In genomic region chr11:98400816-98401215, GRCm38 (mm10) we compare ENCODE assay signal across 8 mouse cellular contexts. TPM values are rescaled to one million over a fixed set of nuclear protein-coding genes. Genes with fewer than 3 reads are reported as not detected.
DNase-seq lines count a peak whose midpoint lies in the region; ATAC-seq and TF ChIP-seq lines count a peak whose summit lies in the region.

No protein-coding gene starts in this region.

- H3K4me2 ChIP-seq in embryonic facial prominence, embryonic 13.5 days, result peak overlapping the region; percentile 65
- peak overlapping the region; percentile 68 for H3K4me2 ChIP-seq in midbrain, embryonic 13.5 days (replicated peaks)

- H3K4me3 ChIP-seq in embryonic facial prominence, embryonic 13.5 days, result peak overlapping the region; percentile 76
- 0 out of 2 replicates have a peak overlapping the region, but pooled peaks have one; percentile 18 for H3K4me3 ChIP-seq in kidney, adult 2 months (ENCODE audit: insufficient read depth, low read depth, low read length)
- peak overlapping the region; percentile 64 for H3K4me3 ChIP-seq in midbrain, embryonic 13.5 days (replicated peaks)

- TF ChIP-seq POLR2A in kidney, adult 2 months (IDR thresholded peaks at IDR 0.05; ENCODE audit: low read depth, low read length), result peak; percentile 62

- H3K4me1 ChIP-seq in embryonic facial prominence, embryonic 13.5 days, result peaks cover 9% of the 10 kb centered on the region
- peaks cover 11% of the 10 kb centered on the region; the same call in 1 of the 2 replicates for H3K4me1 ChIP-seq in kidney, adult 2 months (ENCODE audit: control insufficient read depth, insufficient read depth, low read length)
- peaks cover 14% of the 10 kb centered on the region for H3K4me1 ChIP-seq in midbrain, embryonic 13.5 days (replicated peaks)

- ATAC-seq in embryonic facial prominence, embryonic 13.5 days (ENCODE audit: insufficient number of reproducible peaks, insufficient read depth, low FRiP score, low TSS enrichment, low read depth), result no peak
- no peak for ATAC-seq in midbrain, embryonic 13.5 days

- intact Hi-C loops in heart, postnatal 25 days (cut with DNase I), result loop anchor here (5.0 kb wide), 1 partner anchor 36 kb away; the partner anchor contains the start of gene Mien1

- peak overlapping the region; percentile 82 for H3K9ac ChIP-seq in embryonic facial prominence, embryonic 13.5 days
- peak overlapping the region; percentile 76 for H3K9ac ChIP-seq in midbrain, embryonic 13.5 days (replicated peaks)

- H3K27me3 ChIP-seq in embryonic facial prominence, embryonic 13.5 days, result no peaks in the 10 kb centered on the region
- H3K27me3 ChIP-seq in kidney, adult 2 months (replicated peaks; ENCODE audit: control insufficient read depth, insufficient read depth, low read length), result no peaks in the 10 kb centered on the region
- peaks cover 12% of the 10 kb centered on the region for H3K27me3 ChIP-seq in midbrain, embryonic 13.5 days

- peak; percentile 87 for DNase-seq in heart, adult 11 months
- DNase-seq in heart, postnatal 25 days (ENCODE audit: low spot score), result no peak
- DNase-seq in kidney, adult 2 months, result peak; percentile 90
- DNase-seq in right cerebral cortex, postnatal 36 days (ENCODE audit: low spot score in 2 of 2), result no peak
- DNase-seq in layer of hippocampus, adult 9-11 months, result no peak
- no peak for DNase-seq in frontal cortex, postnatal 25 days (ENCODE audit: low spot score in 2 of 2)

- TF ChIP-seq CTCF in kidney, adult 2 months (conservative IDR thresholded peaks at IDR 0.05; ENCODE audit: insufficient read depth, insufficient read length, low read depth, low read length), result no peak

- WGBS in embryonic facial prominence, embryonic 13.5 days, result 55% methylated on average over 3 of the region's 3 CpGs
- WGBS in kidney, adult 2 months, result 22% methylated on average over 3 of the region's 3 CpGs
- 64% methylated on average over 3 of the region's 3 CpGs for WGBS in midbrain, embryonic 13.5 days

- peaks cover 8% of the 10 kb centered on the region for H3K36me3 ChIP-seq in embryonic facial prominence, embryonic 13.5 days
- H3K36me3 ChIP-seq in kidney, adult 2 months (ENCODE audit: control insufficient read depth, insufficient read depth, low read length), result no peaks in the 10 kb centered on the region
- peaks cover 7% of the 10 kb centered on the region for H3K36me3 ChIP-seq in midbrain, embryonic 13.5 days

- no peaks in the 10 kb centered on the region for H3K9me3 ChIP-seq in embryonic facial prominence, embryonic 13.5 days
- H3K9me3 ChIP-seq in midbrain, embryonic 13.5 days, result no peaks in the 10 kb centered on the region

- H3K27ac ChIP-seq in embryonic facial prominence, embryonic 13.5 days, result peak overlapping the region; percentile 97
- peak overlapping the region; percentile 100 for H3K27ac ChIP-seq in kidney, adult 2 months (ENCODE audit: insufficient read depth, low read depth, low read length)
- H3K27ac ChIP-seq in midbrain, embryonic 13.5 days, result peak overlapping the region; percentile 98

RNA-seq across cellular contexts. Expression of gene Pgap3, which starts 0.5 kb away (rescaled TPM):
- total RNA-seq in heart, postnatal 25 days (2021), result 1 to 10 TPM; 8.4 to 9.3 TPM
- 10.9 and 11.3 TPM in 2 replicates for polyA plus RNA-seq in embryonic facial prominence, embryonic 13.5 days (2015; fragmentation: Nextera tagmentation; extraction: Ambion mirVana)
- polyA plus RNA-seq in kidney, adult 2 months (2012; rRNA removed), result 32.2 and 35.4 TPM in 2 replicates
- polyA plus RNA-seq in midbrain, embryonic 13.5 days (2015; fragmentation: Nextera tagmentation; extraction: Ambion mirVana), result 9.2 and 10.7 TPM in 2 replicates

RNA-seq across cellular contexts. Expression of gene Erbb2, which starts 11.5 kb away (rescaled TPM):
- 1 to 10 TPM; 7.7 to 9.2 TPM for total RNA-seq in heart, postnatal 25 days (2021)
- 49.6 and 51.1 TPM in 2 replicates for polyA plus RNA-seq in embryonic facial prominence, embryonic 13.5 days (2015; fragmentation: Nextera tagmentation; extraction: Ambion mirVana)
- polyA plus RNA-seq in kidney, adult 2 months (2012; rRNA removed), result 44.8 and 55.9 TPM in 2 replicates
- polyA plus RNA-seq in midbrain, embryonic 13.5 days (2015; fragmentation: Nextera tagmentation; extraction: Ambion mirVana), result 7.1 and 7.6 TPM in 2 replicates

RNA-seq across cellular contexts. Expression of gene Pnmt, which starts 14.6 kb away (rescaled TPM):
- total RNA-seq in heart, postnatal 25 days (2021), result 1 to 10 TPM; 1.3 to 1.7 TPM
- polyA plus RNA-seq in embryonic facial prominence, embryonic 13.5 days (2015; fragmentation: Nextera tagmentation; extraction: Ambion mirVana), result 0.45 and 1.3 TPM in 2 replicates
- polyA plus RNA-seq in kidney, adult 2 months (2012; rRNA removed), result not detected in 2 replicates
- polyA plus RNA-seq in midbrain, embryonic 13.5 days (2015; fragmentation: Nextera tagmentation; extraction: Ambion mirVana), result 0.23 TPM in 1 of 2 replicates, not detected in the other

RNA-seq across cellular contexts. Expression of gene Tcap, which starts 17.2 kb away (rescaled TPM):
- total RNA-seq in heart, postnatal 25 days (2021), result 1,000 to 10,000 TPM; 1,084 to 2,520 TPM
- polyA plus RNA-seq in embryonic facial prominence, embryonic 13.5 days (2015; fragmentation: Nextera tagmentation; extraction: Ambion mirVana), result 0.89 and 1.1 TPM in 2 replicates
- polyA plus RNA-seq in kidney, adult 2 months (2012; rRNA removed), result 0.56 and 33.0 TPM in 2 replicates
- 0.23 and 0.28 TPM in 2 replicates for polyA plus RNA-seq in midbrain, embryonic 13.5 days (2015; fragmentation: Nextera tagmentation; extraction: Ambion mirVana)

RNA-seq across cellular contexts. Expression of gene Mien1, which starts 38.0 kb away (rescaled TPM):
- 10 to 100 TPM; 49.0 to 54.6 TPM for total RNA-seq in heart, postnatal 25 days (2021)
- polyA plus RNA-seq in embryonic facial prominence, embryonic 13.5 days (2015; fragmentation: Nextera tagmentation; extraction: Ambion mirVana), result 78.0 and 90.7 TPM in 2 replicates
- 126 and 179 TPM in 2 replicates for polyA plus RNA-seq in kidney, adult 2 months (2012; rRNA removed)
- 231 and 239 TPM in 2 replicates for polyA plus RNA-seq in midbrain, embryonic 13.5 days (2015; fragmentation: Nextera tagmentation; extraction: Ambion mirVana)

Comparison
In these comparisons a context has a peak if more than half of its experiments do, and no peak if none do; other contexts are left out.
1. DNase-seq: peak in heart, adult 11 months (single experiment) and kidney, adult 2 months (single experiment); none in heart, postnatal 25 days (single experiment), right cerebral cortex, postnatal 36 days (0 of 2), layer of hippocampus, adult 9-11 months (single experiment) and frontal cortex, postnatal 25 days (0 of 2).
2. H3K4me3 ChIP-seq: peak in every context shown above with its lines; median percentile 76 in embryonic facial prominence, embryonic 13.5 days; 64 in midbrain, embryonic 13.5 days; 18 in kidney, adult 2 months.
3. Peak in every context shown above with its lines, with median percentiles within 50 percentile points of each other: H3K27ac ChIP-seq.